Mouse (Mus musculus) Patski (cell line): ENCODE measurements at regions not wholly inside any gene's neighbourhood (a gene's known extent, or its start where the extent isn't known, plus 50 kb on each side); places are given as distances from the start of the nearest gene placed in this dataset.

Source experiments
- ATAC-seq: fragments of 100-300 bp; one replicate; pipeline ENCODE4 v1.8.0; 2021
- CTCF ChIA-PET: fragments of 350-600 bp; sonication (Branson Sonifier 250); formaldehyde crosslinking; loops from one replicate; lab custom pipeline; 2022; ENCODE audit warnings: inconsistent platforms; lab: Charles Lee
- POLR2A ChIA-PET: fragments of 350-600 bp; sonication (Branson Sonifier 250); formaldehyde crosslinking; loops from one replicate; lab custom pipeline; 2022; ENCODE audit warnings: antibody characterized with exemption, inconsistent platforms; lab: Charles Lee
- DNase-seq: peaks from one replicate; pipeline ENCODE4 v3.0.0-alpha.2; 2011; ENCODE audit warnings: low read depth, low spot score
- H3K27me3 ChIP-seq: fragments of 371-371 bp; one replicate; pipeline ENCODE4 v1.5.1; 2021
- CTCF ChIP-seq: fragments of 100-300 bp; IDR thresholded peaks from one replicate; pipeline ENCODE4 v1.5.1; 2021
- in situ Hi-C: fragments of 300-500 bp; cut with MboI; formaldehyde crosslinking; loops from 3 replicates; pipeline ENCODE4 v1.11.1; 2018; ENCODE audit warnings: low pct_unique_long_range_greater_than_20kb, mixed read lengths

DNA sequence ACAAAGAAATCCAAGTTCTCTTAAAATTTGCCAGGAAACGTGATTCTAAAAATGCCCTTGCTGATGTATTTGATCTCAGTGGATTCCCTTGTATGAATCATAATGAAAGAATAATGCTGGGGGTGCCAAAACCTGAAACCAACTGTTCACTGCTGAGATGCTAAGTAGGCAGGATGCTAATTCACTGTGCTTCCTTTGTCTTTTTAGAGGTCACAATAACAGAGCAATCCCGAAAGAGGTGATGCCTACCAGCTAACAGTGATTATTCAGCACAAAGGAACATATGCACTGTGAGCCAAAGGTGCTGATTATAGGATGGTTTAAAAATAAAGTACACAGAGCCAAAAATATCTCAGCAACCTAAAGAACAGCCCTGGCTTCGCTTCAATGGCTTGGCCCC, 344.9 kb downstream of the Jrkl start:
- TF ChIP-seq CTCF: no peak
- in situ Hi-C loops: no loop called here
- CTCF ChIA-PET: no interaction called here

GRCm38 (mm10) chr9:12879753-12880490, 365.7 kb downstream of the Jrkl start:
- CTCF ChIA-PET: interaction anchor here (1.1 to 1.3 kb wide), 2 partner anchors 25 to 723 kb away, joined by 3 read pairs; no protein-coding TSS in a partner anchor
- TF ChIP-seq CTCF: no peak
- no peak for DNase-seq
- no peaks in the 10 kb centered on the region for H3K27me3 ChIP-seq
- in situ Hi-C loops: loop anchor here (5.0 to 10.0 kb wide), 2 partner anchors 723 to 1975 kb away; partner anchors contain the start of gene Cntn5
- POLR2A ChIA-PET: interaction anchor here (0.7 kb wide), 1 partner anchor 224 kb away, joined by 4 read pairs; no protein-coding TSS in a partner anchor
- ATAC-seq: peak; percentile 62

More for the DNA sequence above, 344.9 kb downstream of the Jrkl start:
- no peak for DNase-seq
- peaks cover 11% of the 10 kb centered on the region for H3K27me3 ChIP-seq
- no peak for ATAC-seq
- POLR2A ChIA-PET: no interaction called here

DNA sequence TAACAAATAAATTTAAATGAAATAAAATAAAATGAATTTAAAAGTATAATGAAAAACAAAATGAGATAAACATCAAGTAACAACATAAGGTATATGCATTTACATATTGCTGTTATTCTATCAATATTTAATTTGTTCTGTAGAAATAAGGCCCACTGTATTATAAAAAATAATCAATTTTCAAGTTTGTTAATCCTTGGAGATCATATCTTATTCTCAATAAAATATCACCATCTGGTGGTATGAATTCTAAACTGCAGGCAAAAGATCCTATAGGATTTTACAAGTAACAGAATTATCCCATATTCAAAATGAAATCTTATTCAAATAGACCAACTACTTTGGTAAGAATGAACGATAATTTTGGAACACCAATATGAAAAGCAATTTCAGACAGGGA, 369.1 kb downstream of the Jrkl start:
- TF ChIP-seq CTCF: peak; percentile 21
- POLR2A ChIA-PET: no interaction called here
- no peak for ATAC-seq
- CTCF ChIA-PET: no interaction called here
- in situ Hi-C loops: loop anchor here (5.0 to 10.0 kb wide), 2 partner anchors 719 to 1972 kb away; partner anchors contain the start of gene Cntn5
- H3K27me3 ChIP-seq: no peaks in the 10 kb centered on the region
- DNase-seq: peak; percentile 1

DNA sequence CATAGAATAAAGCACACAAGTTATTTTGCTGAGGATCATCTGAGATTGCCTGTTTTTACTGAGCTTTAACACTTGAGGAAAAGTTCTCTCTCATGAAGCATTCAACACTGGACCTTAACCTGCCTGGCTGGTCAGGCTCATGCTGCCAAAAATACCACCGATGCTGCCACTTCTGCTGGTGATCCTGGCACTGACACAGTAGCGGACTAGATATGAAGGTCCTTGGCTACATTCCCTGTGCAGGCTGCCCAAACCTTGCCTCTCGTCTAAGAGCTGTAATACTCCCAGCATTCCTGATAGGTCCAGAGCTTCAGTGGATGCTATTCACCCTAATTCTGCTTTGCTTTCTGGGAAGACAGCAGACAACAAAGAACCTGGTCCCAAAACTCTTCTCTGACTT, 374.7 kb downstream of the Jrkl start:
- CTCF ChIA-PET: no interaction called here
- DNase-seq (no peak), ATAC-seq (no peak)
- in situ Hi-C loops: loop anchor here (10.0 kb wide), 1 partner anchor 1966 kb away; the partner anchor contains the start of gene Cntn5
- no peaks in the 10 kb centered on the region for H3K27me3 ChIP-seq
- POLR2A ChIA-PET: no interaction called here
- no peak for TF ChIP-seq CTCF
